Mouse (Mus musculus): ENCODE results near the gene Ssxb5.
"Not testable (repeated sequence)": the region's sequence is repeated elsewhere in the genome, so short reads cannot be mapped to it uniquely, and the experiment has no call there.

Gene Ssxb5

GRCm38 (mm10) chrX:8803391-8803790 lies at the start of gene Ssxb5:
Ssxb5 (plus strand) TSS chrX:8803691.
- not testable (repeated sequence) for H3K27me3 ChIP-seq (ENCODE audit: insufficient read depth, low read length); H3K9me3 ChIP-seq (ENCODE audit: low read length); H3K4me1 ChIP-seq (replicated peaks; ENCODE audit: low read depth, low read length); H3K4me3 ChIP-seq (replicated peaks; ENCODE audit: low read length); H3K36me3 ChIP-seq (ENCODE audit: insufficient read depth, low read length)

- H3K4me3 ChIP-seq (replicated peaks; ENCODE audit: low read length): no peak overlapping the region
- no peaks in the 10 kb centered on the region for H3K9me3 ChIP-seq (ENCODE audit: low read length)
- H3K4me1 ChIP-seq (replicated peaks; ENCODE audit: low read depth, low read length): no peaks in the 10 kb centered on the region
- H3K27me3 ChIP-seq (ENCODE audit: insufficient read depth, low read length): no peaks in the 10 kb centered on the region
- TF ChIP-seq CTCF (conservative IDR thresholded peaks at IDR 0.05; ENCODE audit: low read length): peak; percentile 38
- no peak for TF ChIP-seq NANOG (IDR thresholded peaks at IDR 0.05; ENCODE audit: borderline replicate concordance, low read length)
- no peak for TF ChIP-seq POU5F1 (IDR thresholded peaks at IDR 0.05; ENCODE audit: borderline replicate concordance, low read length)
- no peaks in the 10 kb centered on the region for H3K36me3 ChIP-seq (ENCODE audit: insufficient read depth, low read length)
Observed at GRCm38 (mm10) chrX:8832043-8832442, 28.6 kb downstream of the Ssxb5 start.

GRCm38 (mm10) chrX:8843694-8844093 lies 40.2 kb downstream of the Ssxb5 start, which contains the start of gene Gm6592:
Gm6592 (plus strand) TSS chrX:8843994.
- TF ChIP-seq CTCF (conservative IDR thresholded peaks at IDR 0.05; ENCODE audit: low read length) (no peak), NANOG (IDR thresholded peaks at IDR 0.05; ENCODE audit: borderline replicate concordance, low read length) (no peak), POU5F1 (IDR thresholded peaks at IDR 0.05; ENCODE audit: borderline replicate concordance, low read length) (no peak)
- H3K36me3 ChIP-seq (ENCODE audit: insufficient read depth, low read length): no peaks in the 10 kb centered on the region

GRCm38 (mm10) chrX:8852486-8852885 lies 49.0 kb downstream of the Ssxb5 start:
- no peak for TF ChIP-seq POU5F1 (IDR thresholded peaks at IDR 0.05; ENCODE audit: borderline replicate concordance, low read length)
- TF ChIP-seq NANOG (IDR thresholded peaks at IDR 0.05; ENCODE audit: borderline replicate concordance, low read length): no peak
- no peak for TF ChIP-seq CTCF (conservative IDR thresholded peaks at IDR 0.05; ENCODE audit: low read length)
- Histone ChIP-seq H3K27me3 (ENCODE audit: insufficient read depth, low read length) (no peaks in the 10 kb centered on the region), H3K4me3 (replicated peaks; ENCODE audit: low read length) (no peak overlapping the region), H3K9me3 (ENCODE audit: low read length) (no peaks in the 10 kb centered on the region), H3K4me1 (replicated peaks; ENCODE audit: low read depth, low read length) (no peaks in the 10 kb centered on the region), H3K36me3 (ENCODE audit: insufficient read depth, low read length) (no peaks in the 10 kb centered on the region)

More at GRCm38 (mm10) chrX:8843694-8844093, 40.2 kb downstream of the Ssxb5 start, which contains the start of gene Gm6592:
- Histone ChIP-seq H3K4me3 (replicated peaks; ENCODE audit: low read length) (no peak within 1 kb of the TSS), H3K4me1 (replicated peaks; ENCODE audit: low read depth, low read length) (no peaks in the 10 kb centered on the region), H3K9me3 (ENCODE audit: low read length) (no peaks in the 10 kb centered on the region), H3K27me3 (ENCODE audit: insufficient read depth, low read length) (no peaks in the 10 kb centered on the region)

Data from E14TG2a.4 (cell line).